Mouse (Mus musculus) ovary, postnatal 14 days (tissue): ENCODE data around the gene Wnt10a.

Experiments
- DNase-seq: peaks from one replicate; pipeline ENCODE4 v3.0.0; 2022; ENCODE audit warnings: low spot score

The Wnt10a gene

GRCm38 (mm10) chr1:74791249-74791648, at the start of gene Wnt10a:
Wnt10a (plus strand) TSS chr1:74791516.
- DNase-seq, result no peak

GRCm38 (mm10) chr1:74747335-74747734, 44.0 kb upstream of the Wnt10a start:
- no peak for DNase-seq

GRCm38 (mm10) chr1:74748643-74749271, 42.6 kb upstream of the Wnt10a start, which contains the start of gene Prkag3:
Prkag3 (minus strand) TSS chr1:74749221.
- DNase-seq, result peak; percentile 40

DNA sequence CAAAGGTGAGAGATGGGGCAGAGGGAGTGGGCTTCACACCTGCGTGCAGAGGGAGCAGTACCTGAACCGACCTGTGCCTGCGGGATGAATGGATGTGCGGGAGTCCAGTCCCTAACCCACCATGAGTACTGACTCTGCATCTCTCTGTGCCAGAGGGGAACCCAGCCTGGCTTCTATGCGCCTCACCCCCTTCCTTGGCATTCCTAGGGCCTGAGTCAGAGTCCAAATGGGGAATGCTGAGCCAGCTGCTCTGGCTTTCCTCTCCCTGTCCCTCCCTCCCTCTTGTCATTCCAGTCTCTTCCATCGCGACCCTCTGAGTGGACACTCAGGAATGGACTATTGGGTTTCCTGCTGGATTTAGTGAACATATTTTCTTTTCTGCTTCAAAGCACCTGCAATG, 42.0 kb upstream of the Wnt10a start:
- DNase-seq, result no peak

- no peak for DNase-seq
Measured at GRCm38 (mm10) chr1:74750683-74751082, 40.6 kb upstream of the Wnt10a start.

DNA sequence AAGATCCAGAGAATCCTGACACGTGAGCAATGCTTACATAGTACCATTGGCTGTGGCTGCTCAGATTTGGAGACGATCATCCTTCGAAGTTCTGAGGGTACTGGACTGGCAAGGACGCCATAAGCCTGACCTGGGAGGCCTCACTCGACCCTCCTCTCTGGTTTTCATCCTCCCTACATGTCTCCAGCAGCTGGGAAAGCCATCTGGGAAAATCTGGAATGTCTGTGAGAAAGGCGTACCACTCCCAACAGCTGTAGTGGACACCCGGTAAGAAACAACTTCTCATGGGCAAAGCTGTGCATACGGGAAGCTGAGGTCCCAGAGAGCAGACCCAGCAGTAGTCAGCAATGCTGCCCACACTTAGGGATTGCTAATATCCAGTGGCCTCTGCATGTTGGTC, 39.2 kb upstream of the Wnt10a start:
- no peak for DNase-seq

DNA sequence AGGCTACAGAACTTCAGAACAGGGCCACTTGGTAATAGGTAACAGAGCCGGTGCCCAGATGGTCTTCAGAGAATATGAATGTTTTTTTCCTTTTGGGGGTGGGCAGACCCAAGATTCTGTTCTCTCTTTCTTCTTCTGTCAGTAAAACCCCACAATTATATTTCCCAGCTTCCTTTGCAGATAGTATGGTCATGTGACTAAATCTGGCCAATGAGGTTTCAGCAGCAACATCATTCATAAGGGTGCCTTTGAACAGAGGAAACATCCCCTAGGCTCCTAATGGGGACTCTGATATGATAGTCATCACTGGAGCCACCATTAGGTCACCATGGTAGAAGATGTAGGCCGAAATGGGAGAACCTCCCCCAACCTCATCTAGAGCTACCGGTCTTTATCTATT, 38.5 kb upstream of the Wnt10a start:
- no peak for DNase-seq

GRCm38 (mm10) chr1:74753266-74753974, 37.9 kb upstream of the Wnt10a start:
- DNase-seq, result no peak

- DNase-seq, result no peak
Measured at GRCm38 (mm10) chr1:74754175-74754785, 37.0 kb upstream of the Wnt10a start.

DNA sequence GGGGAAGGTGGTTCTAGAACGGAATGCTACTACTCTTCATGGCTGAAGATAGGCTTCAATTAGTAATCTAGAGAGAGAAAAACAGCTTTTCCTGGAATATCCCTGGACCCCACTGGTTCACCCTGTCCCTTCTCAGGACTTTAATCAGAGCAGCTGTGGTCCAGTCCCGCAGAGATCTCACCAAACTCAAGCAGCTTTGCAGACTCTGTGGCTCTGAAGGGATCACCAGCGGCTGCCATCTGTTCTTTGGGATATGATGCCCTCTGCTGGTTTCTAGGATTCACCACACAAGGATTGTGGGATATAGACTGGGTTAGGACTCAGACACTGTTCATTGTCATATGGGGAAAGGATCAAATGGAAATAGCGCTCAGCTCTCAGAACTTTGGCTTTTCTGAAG, 31.5 kb upstream of the Wnt10a start:
- DNase-seq, result no peak

- DNase-seq, result peak; percentile 71
Measured at GRCm38 (mm10) chr1:74763081-74763480, 28.2 kb upstream of the Wnt10a start.

GRCm38 (mm10) chr1:74770727-74771466, 20.4 kb upstream of the Wnt10a start:
- DNase-seq, result no peak

DNA sequence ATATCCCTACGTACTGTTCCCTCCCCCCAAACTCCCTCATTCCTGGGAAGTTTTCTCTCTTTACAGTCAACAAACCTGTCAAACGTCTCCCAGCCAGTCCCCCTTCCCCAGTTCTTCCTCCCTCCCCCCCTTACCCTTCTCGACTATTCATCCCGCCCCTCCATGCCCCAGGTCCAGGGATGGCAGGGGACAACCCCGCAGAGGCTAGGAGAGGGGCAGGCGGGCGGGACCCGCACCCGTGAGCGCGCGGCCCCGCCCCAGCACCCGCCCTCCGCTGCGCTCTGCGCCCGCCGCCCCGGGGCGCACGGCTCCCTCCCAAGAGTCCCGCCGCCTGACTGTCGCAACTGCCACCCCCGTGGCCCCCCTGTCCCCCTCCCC, 19.9 kb upstream of the Wnt10a start:
- no peak for DNase-seq

GRCm38 (mm10) chr1:74771845-74771930, 19.6 kb upstream of the Wnt10a start, which contains the start of gene Wnt6:
Wnt6 (plus strand) TSS chr1:74771892.
- no peak for DNase-seq

GRCm38 (mm10) chr1:74771931-74772620, 19.2 kb upstream of the Wnt10a start:
- no peak for DNase-seq

DNA sequence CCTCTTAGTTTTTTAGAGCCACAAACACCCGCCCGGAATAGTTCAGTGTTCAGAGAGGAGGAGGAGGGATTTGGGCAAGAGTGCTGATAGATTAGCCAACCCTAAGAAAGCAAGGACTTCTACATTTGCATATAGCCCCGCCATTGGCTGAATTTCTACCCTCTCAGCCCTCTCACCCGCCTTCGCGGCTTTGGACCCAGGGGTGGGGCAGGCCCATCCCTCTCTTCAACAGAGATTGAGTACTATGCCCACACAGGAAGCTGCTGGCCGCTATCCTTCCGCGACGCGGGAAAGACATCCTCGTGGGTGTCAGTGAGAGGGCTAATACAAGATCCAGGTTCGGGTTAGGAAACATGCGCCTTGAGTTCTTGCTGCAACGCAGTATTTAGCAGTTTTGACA, 18.2 kb upstream of the Wnt10a start:
- no peak for DNase-seq

- DNase-seq, result no peak
Measured at GRCm38 (mm10) chr1:74774062-74774461, 17.3 kb upstream of the Wnt10a start.

GRCm38 (mm10) chr1:74775816-74776215, 15.5 kb upstream of the Wnt10a start:
- no peak for DNase-seq

GRCm38 (mm10) chr1:74778934-74779486, 12.3 kb upstream of the Wnt10a start:
- no peak for DNase-seq

- DNase-seq, result no peak
Measured at GRCm38 (mm10) chr1:74782045-74782444, 9.3 kb upstream of the Wnt10a start.

- no peak for DNase-seq
Measured at GRCm38 (mm10) chr1:74783554-74783953, 7.8 kb upstream of the Wnt10a start.

DNA sequence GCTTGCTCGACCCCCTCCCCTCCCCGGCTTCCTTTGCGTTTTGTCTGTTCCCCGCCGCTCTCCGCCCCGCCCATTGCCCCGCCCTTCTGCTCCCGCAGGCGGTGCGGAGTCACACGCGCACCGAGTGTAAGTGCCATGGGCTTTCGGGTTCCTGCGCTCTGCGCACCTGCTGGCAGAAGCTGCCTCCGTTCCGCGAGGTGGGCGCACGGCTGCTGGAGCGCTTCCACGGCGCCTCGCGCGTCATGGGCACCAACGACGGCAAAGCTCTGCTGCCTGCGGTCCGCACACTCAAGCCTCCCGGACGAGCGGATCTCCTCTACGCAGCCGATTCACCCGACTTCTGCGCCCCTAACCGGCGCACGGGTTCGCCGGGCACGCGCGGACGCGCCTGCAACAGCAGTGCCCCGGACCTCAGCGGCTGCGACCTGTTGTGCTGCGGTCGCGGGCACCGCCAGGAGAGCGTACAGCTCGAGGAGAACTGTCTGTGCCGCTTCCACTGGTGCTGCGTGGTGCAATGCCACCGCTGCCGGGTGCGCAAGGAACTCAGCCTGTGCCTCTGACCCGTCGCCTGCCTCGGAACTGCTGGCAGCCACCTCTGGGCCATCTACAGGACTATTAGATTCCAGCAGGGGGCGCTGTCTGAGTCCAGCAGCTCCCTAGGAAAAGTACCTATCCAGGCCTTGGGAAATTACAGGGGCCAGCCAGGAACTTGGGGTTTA, 7.1 kb upstream of the Wnt10a start:
- no peak for DNase-seq
